Mouse (Mus musculus) CH12.LX (cell line): ENCODE data around the gene Cct3. TPM values are rescaled to one million over a fixed set of nuclear protein-coding genes. Genes with fewer than 3 reads are reported as not detected.
"Not testable (repeated sequence)": the region's sequence is repeated elsewhere in the genome, so short reads cannot be mapped to it uniquely, and the experiment has no call there.

Source experiments
- DNase-seq: peaks from one replicate; pipeline ENCODE4 v3.0.0-alpha.2; 2013; ENCODE audit errors: extremely low read depth
- H3K27ac ChIP-seq: 2 replicates; pipeline ENCODE4 v1.5.1; 2012; ENCODE audit warnings: low read depth, mild to moderate bottlenecking, control low read depth, moderate library complexity; ENCODE audit not compliant: insufficient read depth
- H3K27me3 ChIP-seq: replicated peaks from 2 replicates; pipeline ENCODE3; 2012; ENCODE audit warnings: inconsistent platforms
- H3K36me3 ChIP-seq, 2 experiments: replicated peaks in 1 of 2; 2 replicates each; pipeline versions ENCODE3 to v1.6.1; 2012; ENCODE audit warnings: inconsistent platforms in 1 of 2, low read length in 1 of 2, mild to moderate bottlenecking in 1 of 2, mixed read lengths in 1 of 2, moderate library complexity in 1 of 2; ENCODE audit not compliant: control insufficient read depth in 1 of 2, insufficient read depth in 1 of 2
- H3K4me1 ChIP-seq, 2 experiments: 2 replicates each; pipeline ENCODE4 v1.6.1; 2012; ENCODE audit warnings: inconsistent platforms in 1 of 2, moderate library complexity in 1 of 2; ENCODE audit not compliant: insufficient read depth in 2 of 2, control insufficient read depth in 1 of 2
- H3K4me2 ChIP-seq: 2 replicates; pipeline ENCODE4 v1.6.1; 2012; ENCODE audit warnings: low read depth, mild to moderate bottlenecking, control low read depth; ENCODE audit not compliant: poor library complexity, insufficient read depth, severe bottlenecking
- H3K4me3 ChIP-seq, 3 experiments: fragments of 150-350 bp in 1 of 3; sonication (generic) in 1 of 3; replicated peaks in 1 of 3; 2 replicates each; pipeline versions ENCODE3 to v1.5.1; 2011 to 2012; ENCODE audit warnings: low read depth in 2 of 3, low read length in 2 of 3, mild to moderate bottlenecking in 2 of 3, moderate library complexity in 2 of 3, control low read depth in 1 of 3, improper control_type of control experiment in 1 of 3, inconsistent platforms in 1 of 3, mixed read lengths in 1 of 3; ENCODE audit not compliant: poor library complexity in 1 of 3
- H3K79me2 ChIP-seq: replicated peaks from 2 replicates; pipeline ENCODE4 v1.6.1; 2012; ENCODE audit warnings: mild to moderate bottlenecking, moderate library complexity; ENCODE audit not compliant: control insufficient read depth, poor library complexity, insufficient read depth, severe bottlenecking; ENCODE audit errors: extremely low read depth
- H3K9ac ChIP-seq: 2 replicates; pipeline ENCODE4 v1.6.1; 2012; ENCODE audit warnings: low read depth, mild to moderate bottlenecking, control low read depth, moderate library complexity; ENCODE audit not compliant: insufficient read depth
- H3K9me3 ChIP-seq: replicated peaks from 2 replicates; pipeline ENCODE3; 2012; ENCODE audit warnings: low read length, inconsistent platforms, mixed read lengths
- BHLHE40 ChIP-seq: IDR thresholded peaks from 2 replicates; pipeline ENCODE4 v1.6.1; 2011; ENCODE audit warnings: mild to moderate bottlenecking, low read depth, low read length, improper control_type of control experiment
- CHD2 ChIP-seq: IDR thresholded peaks from 2 replicates; pipeline ENCODE4 v1.6.1; 2011; ENCODE audit warnings: low read length, improper control_type of control experiment
- CTCF ChIP-seq, 2 experiments: IDR thresholded peaks in 1 of 2; conservative IDR thresholded peaks in 1 of 2; 2 replicates each; pipeline ENCODE4 v1.5.1; 2011 to 2012; ENCODE audit warnings: low read depth in 2 of 2, low read length in 2 of 2, improper control_type of control experiment in 1 of 2, inconsistent platforms in 1 of 2, mild to moderate bottlenecking in 1 of 2, moderate library complexity in 1 of 2
- E2F4 ChIP-seq: IDR thresholded peaks from 2 replicates; pipeline ENCODE4 v1.6.1; 2011; ENCODE audit warnings: low read depth, low read length, improper control_type of control experiment; ENCODE audit not compliant: insufficient replicate concordance
- ELF1 ChIP-seq: IDR thresholded peaks from 2 replicates; pipeline ENCODE4 v1.6.1; 2014; ENCODE audit warnings: low read depth, mild to moderate bottlenecking, inconsistent platforms, low read length, improper control_type of control experiment
- EP300 ChIP-seq: IDR thresholded peaks from 2 replicates; pipeline ENCODE4 v1.6.1; 2011; ENCODE audit warnings: low read length, improper control_type of control experiment
- ETS1 ChIP-seq: conservative IDR thresholded peaks from 2 replicates; pipeline ENCODE4 v1.6.1; 2012; ENCODE audit warnings: low read depth, mild to moderate bottlenecking, inconsistent platforms, low read length, improper control_type of control experiment, moderate library complexity
- IRF4 ChIP-seq: IDR thresholded peaks from 2 replicates; pipeline ENCODE4 v1.6.1; 2014; ENCODE audit warnings: low read depth, mild to moderate bottlenecking, inconsistent platforms, low read length, improper control_type of control experiment
- JUN ChIP-seq: IDR thresholded peaks from 2 replicates; pipeline ENCODE4 v1.6.1; 2011; ENCODE audit warnings: low read depth, mild to moderate bottlenecking, low read length, improper control_type of control experiment, moderate library complexity; ENCODE audit not compliant: insufficient read depth
- JUND ChIP-seq: conservative IDR thresholded peaks from 2 replicates; pipeline ENCODE4 v1.6.1; 2011; ENCODE audit warnings: low read depth, low read length, improper control_type of control experiment
- MAFK ChIP-seq: IDR thresholded peaks from 2 replicates; pipeline ENCODE4 v1.6.1; 2011; ENCODE audit warnings: low read length, improper control_type of control experiment; ENCODE audit not compliant: insufficient replicate concordance
- MAZ ChIP-seq: IDR thresholded peaks from 2 replicates; pipeline ENCODE4 v1.6.1; 2012; ENCODE audit warnings: low read depth, mild to moderate bottlenecking, inconsistent platforms, low read length, improper control_type of control experiment, moderate library complexity
- MXI1 ChIP-seq: IDR thresholded peaks from 2 replicates; pipeline ENCODE4 v1.6.1; 2011; ENCODE audit warnings: mild to moderate bottlenecking, low read depth, low read length, improper control_type of control experiment
- MYC ChIP-seq: IDR thresholded peaks from 2 replicates; pipeline ENCODE4 v1.6.1; 2011; ENCODE audit warnings: low read depth, mild to moderate bottlenecking, improper control_type of control experiment, low read length
- NELFE ChIP-seq: IDR thresholded peaks from 2 replicates; pipeline ENCODE4 v1.6.1; 2011; ENCODE audit warnings: low read depth, low read length, improper control_type of control experiment
- POLR2A ChIP-seq: IDR thresholded peaks from 2 replicates; pipeline ENCODE4 v1.6.1; 2011; ENCODE audit warnings: low read depth, mild to moderate bottlenecking, improper control_type of control experiment, low read length
- RAD21 ChIP-seq: IDR thresholded peaks from 2 replicates; pipeline ENCODE4 v1.6.1; 2011; ENCODE audit warnings: low read depth, mild to moderate bottlenecking, low read length, improper control_type of control experiment, moderate library complexity
- SIN3A ChIP-seq: IDR thresholded peaks from 2 replicates; pipeline ENCODE4 v1.6.1; 2012; ENCODE audit warnings: low read length, improper control_type of control experiment, inconsistent platforms
- SMC3 ChIP-seq: IDR thresholded peaks from 2 replicates; pipeline ENCODE4 v1.6.1; 2011; ENCODE audit warnings: low read depth, low read length, improper control_type of control experiment
- TBP ChIP-seq: conservative IDR thresholded peaks from 2 replicates; pipeline ENCODE4 v1.6.1; 2011; ENCODE audit warnings: low read depth, low read length, improper control_type of control experiment
- TCF12 ChIP-seq: IDR thresholded peaks from 2 replicates; pipeline ENCODE4 v1.6.1; 2014; ENCODE audit warnings: low read depth, mild to moderate bottlenecking, inconsistent platforms, low read length, improper control_type of control experiment
- UBTF ChIP-seq: IDR thresholded peaks from 2 replicates; pipeline ENCODE4 v1.6.1; 2012; ENCODE audit warnings: low read depth, mild to moderate bottlenecking, inconsistent platforms, low read length, improper control_type of control experiment, moderate library complexity
- USF2 ChIP-seq: conservative IDR thresholded peaks from 2 replicates; pipeline ENCODE4 v1.6.1; 2011; ENCODE audit warnings: low read depth, low read length, improper control_type of control experiment
- ZMIZ1 ChIP-seq: IDR thresholded peaks from 2 replicates; pipeline ENCODE4 v1.6.1; 2012; ENCODE audit warnings: low read depth, mild to moderate bottlenecking, inconsistent platforms, low read length, improper control_type of control experiment
- dilution Hi-C: fragments of 300-500 bp; cut with MboI; formaldehyde crosslinking; loops from 2 replicates; pipeline ENCODE4 v1.14.3; 2020; ENCODE audit warnings: low sequenced_read_pairs; ENCODE audit not compliant: extremely low pct_unique_long_range_greater_than_20kb, extremely low pct_ligation_motif_present
- in situ Hi-C: fragments of 300-500 bp; cut with MboI; formaldehyde crosslinking; loops from 3 replicates; pipeline ENCODE4 v1.14.3; 2019; ENCODE audit warnings: low sequenced_read_pairs, low pct_ligation_motif_present, low pct_unique_long_range_greater_than_20kb, mixed read lengths
- polyA plus RNA-seq: library from polyadenylated mRNA; unstranded; fragments of >175 nt; gene quantifications from 2 replicates; pipeline ENCODE4 v1.2.1, GENCODE M21; 2012; ENCODE audit warnings: low read depth; ENCODE audit not compliant: insufficient read length
- total RNA-seq, 2 experiments: library from RNA; depleted of rRNA; stranded (reverse); fragments of 300-350 nt in 1 of 2; fragments of >200 nt in 1 of 2; gene quantifications; 2 replicates each; pipeline ENCODE4 v1.2.3; 2012 to 2014

Gene Cct3
- total and polyA plus RNA-seq, 3 experiments = 546 to 755 (median 742) TPM

GRCm38 (mm10) chr3:88291970-88292369, 4.9 kb upstream of the Cct3 start:
- DNase-seq = peak; percentile 37
- H3K4me3 ChIP-seq = no peak overlapping the region
- H3K9me3 ChIP-seq = no peaks in the 10 kb centered on the region
- H3K36me3 ChIP-seq = peaks cover 0 to 33% of the 10 kb centered on the region in 2 experiments
- dilution Hi-C loops (no loop called here), in situ Hi-C loops (no loop called here)
- H3K27me3 ChIP-seq = no peaks in the 10 kb centered on the region
- H3K4me2 ChIP-seq = no peak overlapping the region
- H3K79me2 ChIP-seq = no peaks in the 10 kb centered on the region
- peaks cover 0 to 29% of the 10 kb centered on the region in 2 experiments; a peak in 2 of 4 replicates for H3K4me1 ChIP-seq
- TF ChIP-seq CHD2 (no peak), SMC3 (peak; percentile 28), RAD21 (peak; percentile 16), SIN3A (no peak), BHLHE40 (no peak), TCF12 (no peak), NELFE (no peak), MYC (no peak), CTCF (conservative IDR thresholded peaks at IDR 0.05 in 1 of 2, IDR thresholded peaks at IDR 0.05 in 1 of 2; ENCODE audit: low read depth in 2 of 2, low read length in 2 of 2) (peak; percentile 33 to 84; a peak in 3 of 4 replicates), UBTF (no peak)
- no peak overlapping the region for H3K9ac ChIP-seq
- no peak overlapping the region for H3K27ac ChIP-seq

- dilution Hi-C loops, H3K27ac ChIP-seq: not testable (repeated sequence)
- Histone ChIP-seq H3K9ac (peak overlapping the region; percentile 86; the same call in 1 of the 2 replicates), H3K4me3 (peak overlapping the region in 1 of 3 experiments; percentile 98), H3K4me2 (peak overlapping the region; percentile 100)
- in situ Hi-C loops = loop anchor here (5.0 kb wide), 1 partner anchor 37 kb away; no protein-coding TSS in a partner anchor
- TF ChIP-seq EP300 = 0 out of 2 replicates have a peak, but pooled peaks have one; percentile 16
- TF ChIP-seq, all 38 proteins: peak for 1; not testable (repeated sequence) for 37
- H3K4me1 ChIP-seq = peaks cover 0 to 34% of the 10 kb centered on the region in 2 experiments; a peak in 3 of 4 replicates
- not testable (repeated sequence) for DNase-seq, H3K9me3 ChIP-seq, H3K27me3 ChIP-seq
- peaks cover 33% of the 10 kb centered on the region for H3K79me2 ChIP-seq
- peaks cover 10 to 32% of the 10 kb centered on the region in 2 experiments for H3K36me3 ChIP-seq
Observed at GRCm38 (mm10) chr3:88295272-88295671, 1.6 kb upstream of the Cct3 start.

DNA sequence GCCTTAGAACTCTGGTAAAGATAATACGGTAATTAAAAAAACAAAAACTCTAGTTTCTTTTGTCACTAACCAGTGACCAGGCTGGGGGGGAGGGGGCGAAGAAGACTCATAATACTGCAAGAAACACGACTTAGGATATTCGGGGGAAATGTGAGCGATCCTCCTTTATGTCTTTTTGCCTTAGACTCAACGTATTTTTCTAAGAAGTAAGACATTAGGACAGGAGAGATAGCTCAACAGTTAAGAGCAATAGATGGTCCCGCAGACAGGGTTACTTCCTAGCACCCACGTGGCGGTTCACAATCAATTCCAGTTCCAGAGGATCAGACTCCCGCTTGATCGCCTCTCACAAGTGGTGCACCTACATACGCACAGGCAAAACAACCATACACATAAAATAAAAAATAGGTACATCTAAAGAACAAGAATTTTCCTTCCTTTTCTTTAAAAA, 781 bp upstream of the Cct3 start:
- peak; percentile 55 for DNase-seq
- dilution Hi-C loops = no loop called here
- in situ Hi-C loops = loop anchor here (5.0 kb wide), 1 partner anchor 36 kb away; no protein-coding TSS in a partner anchor
- peaks cover 0 to 30% of the 10 kb centered on the region in 2 experiments; a peak in 3 of 4 replicates for H3K4me1 ChIP-seq
- H3K4me3 ChIP-seq = peak overlapping the region; percentile 52 to 98 (median 67)
- no peaks in the 10 kb centered on the region for H3K27me3 ChIP-seq
- peak overlapping the region; percentile 86 for H3K9ac ChIP-seq
- no peaks in the 10 kb centered on the region for H3K9me3 ChIP-seq
- peak overlapping the region; percentile 51; the same call in 1 of the 2 replicates for H3K27ac ChIP-seq
- H3K79me2 ChIP-seq = peaks cover 41% of the 10 kb centered on the region
- H3K36me3 ChIP-seq = peaks cover 19 to 38% of the 10 kb centered on the region in 2 experiments
- peak overlapping the region; percentile 100 for H3K4me2 ChIP-seq
- TF ChIP-seq ETS1 (peak; percentile 44; the same call in 1 of the 2 replicates), NELFE (no peak), SIN3A (peak; percentile 77; the same call in 1 of the 2 replicates), CTCF (conservative IDR thresholded peaks at IDR 0.05 in 1 of 2, IDR thresholded peaks at IDR 0.05 in 1 of 2; ENCODE audit: low read depth in 2 of 2, low read length in 2 of 2) (no peak), JUND (no peak), USF2 (0 out of 2 replicates have a peak, but pooled peaks have one; percentile 8), IRF4 (no peak; the same call in 1 of the 2 replicates), MAFK (no peak), MXI1 (peak; percentile 99), ELF1 (no peak), SMC3 (no peak), TBP (peak; percentile 92; the same call in 1 of the 2 replicates), POLR2A (no peak), EP300 (no peak), MAZ (no peak), E2F4 (no peak), BHLHE40 (peak; percentile 34; the same call in 1 of the 2 replicates), JUN (no peak), ZMIZ1 (peak; percentile 97)
